Mouse (Mus musculus): Measurements from ENCODE around the gene Mical2. TPM values are rescaled to one million over a fixed set of nuclear protein-coding genes. Genes with fewer than 3 reads are reported as not detected.

The Mical2 gene
- polyA plus RNA-seq, 1 experiment from 2014 or later = 3.4 TPM

Other genes starting within 250 kb of the Mical2 start
- 36.9 and 37.2 TPM in 2 replicates for gene Usp47, start 202.4 kb upstream of the Mical2 start, polyA plus RNA-seq (2016; fragmentation: Nextera tagmentation; extraction: Ambion mirVana)
- gene Dkk3, start 66.8 kb upstream of the Mical2 start, polyA plus RNA-seq (2016; fragmentation: Nextera tagmentation; extraction: Ambion mirVana) = 7.3 and 7.5 TPM in 2 replicates
- gene Parva, start 201.6 kb downstream of the Mical2 start, polyA plus RNA-seq (2016; fragmentation: Nextera tagmentation; extraction: Ambion mirVana) = 13.2 and 13.6 TPM in 2 replicates